Mouse (Mus musculus): ENCODE measurements around the gene Nap1l5. TPM values are rescaled to one million over a fixed set of nuclear protein-coding genes. Genes with fewer than 3 reads are reported as not detected.

Nap1l5 gene
- polyA plus RNA-seq, 1 experiment from 2014 or later: 564 TPM

GRCm38 (mm10) chr6:58896648-58897047, 10.2 kb downstream of the Nap1l5 start:
- no peak for ATAC-seq (ENCODE audit: low read depth)
- 84% methylated on average over 3 of the region's 3 CpGs for WGBS
- no peak overlapping the region for H3K4me2 ChIP-seq (ENCODE audit: low read depth, low read length)
- H3K9ac ChIP-seq (replicated peaks; ENCODE audit: low read depth, low read length): no peak overlapping the region
- no peaks in the 10 kb centered on the region for H3K9me3 ChIP-seq (ENCODE audit: control insufficient read depth, low read length)
- peaks cover 3% of the 10 kb centered on the region; the same call in 1 of the 2 replicates for H3K36me3 ChIP-seq (ENCODE audit: control insufficient read depth, insufficient read depth, low read length)
- no peak overlapping the region for H3K4me3 ChIP-seq (ENCODE audit: low read depth, low read length)
- no peaks in the 10 kb centered on the region for H3K4me1 ChIP-seq (ENCODE audit: control insufficient read depth, insufficient read depth, low read length)
- H3K27ac ChIP-seq (ENCODE audit: low read depth, low read length): no peak overlapping the region
- H3K27me3 ChIP-seq (ENCODE audit: control insufficient read depth, insufficient read depth, low read length): no peaks in the 10 kb centered on the region

- no peak for ATAC-seq (ENCODE audit: low read depth)
- 88% methylated on average over 4 of the region's 4 CpGs for WGBS
These were observed 11.9 kb downstream of the Nap1l5 start for GRCm38 (mm10) chr6:58894994-58895393.

GRCm38 (mm10) chr6:58893307-58893706, 13.6 kb downstream of the Nap1l5 start:
- Histone ChIP-seq H3K4me2 (ENCODE audit: low read depth, low read length) (no peak overlapping the region), H3K4me1 (ENCODE audit: control insufficient read depth, insufficient read depth, low read length) (no peaks in the 10 kb centered on the region), H3K27me3 (ENCODE audit: control insufficient read depth, insufficient read depth, low read length) (no peaks in the 10 kb centered on the region), H3K4me3 (ENCODE audit: low read depth, low read length) (no peak overlapping the region), H3K27ac (ENCODE audit: low read depth, low read length) (no peak overlapping the region), H3K9me3 (ENCODE audit: control insufficient read depth, low read length) (no peaks in the 10 kb centered on the region), H3K9ac (replicated peaks; ENCODE audit: low read depth, low read length) (no peak overlapping the region), H3K36me3 (ENCODE audit: control insufficient read depth, insufficient read depth, low read length) (peaks cover 3% of the 10 kb centered on the region; the same call in 1 of the 2 replicates)
- no peak for ATAC-seq (ENCODE audit: low read depth)
- WGBS: 93% methylated on average over 6 of the region's 6 CpGs

More at GRCm38 (mm10) chr6:58894994-58895393, 11.9 kb downstream of the Nap1l5 start:
- H3K36me3 ChIP-seq (ENCODE audit: control insufficient read depth, insufficient read depth, low read length): peaks cover 3% of the 10 kb centered on the region; the same call in 1 of the 2 replicates
- no peak overlapping the region for H3K27ac ChIP-seq (ENCODE audit: low read depth, low read length)
- no peak overlapping the region for H3K9ac ChIP-seq (replicated peaks; ENCODE audit: low read depth, low read length)
- no peaks in the 10 kb centered on the region for H3K27me3 ChIP-seq (ENCODE audit: control insufficient read depth, insufficient read depth, low read length)
- H3K4me2 ChIP-seq (ENCODE audit: low read depth, low read length): no peak overlapping the region
- H3K9me3 ChIP-seq (ENCODE audit: control insufficient read depth, low read length): no peaks in the 10 kb centered on the region
- H3K4me3 ChIP-seq (ENCODE audit: low read depth, low read length): no peak overlapping the region
- no peaks in the 10 kb centered on the region for H3K4me1 ChIP-seq (ENCODE audit: control insufficient read depth, insufficient read depth, low read length)

- 88% methylated on average over 3 of the region's 3 CpGs for WGBS
- no peaks in the 10 kb centered on the region for H3K9me3 ChIP-seq (ENCODE audit: control insufficient read depth, low read length)
- ATAC-seq (ENCODE audit: low read depth): no peak
- no peak overlapping the region for H3K9ac ChIP-seq (replicated peaks; ENCODE audit: low read depth, low read length)
- H3K36me3 ChIP-seq (ENCODE audit: control insufficient read depth, insufficient read depth, low read length): peaks cover 3% of the 10 kb centered on the region; the same call in 1 of the 2 replicates
- H3K4me2 ChIP-seq (ENCODE audit: low read depth, low read length): no peak overlapping the region
- H3K27ac ChIP-seq (ENCODE audit: low read depth, low read length): no peak overlapping the region
- no peaks in the 10 kb centered on the region for H3K27me3 ChIP-seq (ENCODE audit: control insufficient read depth, insufficient read depth, low read length)
- no peaks in the 10 kb centered on the region for H3K4me1 ChIP-seq (ENCODE audit: control insufficient read depth, insufficient read depth, low read length)
- no peak overlapping the region for H3K4me3 ChIP-seq (ENCODE audit: low read depth, low read length)
These were observed 17.0 kb downstream of the Nap1l5 start for GRCm38 (mm10) chr6:58889917-58890316.

- no peak overlapping the region for H3K4me3 ChIP-seq (ENCODE audit: low read depth, low read length)
- H3K4me2 ChIP-seq (ENCODE audit: low read depth, low read length): no peak overlapping the region
- H3K36me3 ChIP-seq (ENCODE audit: control insufficient read depth, insufficient read depth, low read length): no peaks in the 10 kb centered on the region
- no peak overlapping the region for H3K9ac ChIP-seq (replicated peaks; ENCODE audit: low read depth, low read length)
- H3K9me3 ChIP-seq (ENCODE audit: control insufficient read depth, low read length): no peaks in the 10 kb centered on the region
- H3K4me1 ChIP-seq (ENCODE audit: control insufficient read depth, insufficient read depth, low read length): no peaks in the 10 kb centered on the region
- no peak overlapping the region for H3K27ac ChIP-seq (ENCODE audit: low read depth, low read length)
- no peak for ATAC-seq (ENCODE audit: low read depth)
- 76% methylated on average over 6 of the region's 6 CpGs for WGBS
- no peaks in the 10 kb centered on the region for H3K27me3 ChIP-seq (ENCODE audit: control insufficient read depth, insufficient read depth, low read length)
These were observed 24.6 kb downstream of the Nap1l5 start for GRCm38 (mm10) chr6:58882271-58882670.

GRCm38 (mm10) chr6:58881363-58881762, 25.5 kb downstream of the Nap1l5 start:
- Histone ChIP-seq H3K9me3 (ENCODE audit: control insufficient read depth, low read length) (no peaks in the 10 kb centered on the region), H3K9ac (replicated peaks; ENCODE audit: low read depth, low read length) (no peak overlapping the region), H3K4me2 (ENCODE audit: low read depth, low read length) (no peak overlapping the region), H3K4me3 (ENCODE audit: low read depth, low read length) (no peak overlapping the region), H3K36me3 (ENCODE audit: control insufficient read depth, insufficient read depth, low read length) (no peaks in the 10 kb centered on the region), H3K27me3 (ENCODE audit: control insufficient read depth, insufficient read depth, low read length) (no peaks in the 10 kb centered on the region), H3K4me1 (ENCODE audit: control insufficient read depth, insufficient read depth, low read length) (no peaks in the 10 kb centered on the region), H3K27ac (ENCODE audit: low read depth, low read length) (no peak overlapping the region)
- WGBS: 86% methylated on average over 3 of the region's 3 CpGs
- ATAC-seq (ENCODE audit: low read depth): no peak

- Histone ChIP-seq H3K36me3 (ENCODE audit: control insufficient read depth, insufficient read depth, low read length) (no peaks in the 10 kb centered on the region), H3K9ac (replicated peaks; ENCODE audit: low read depth, low read length) (no peak overlapping the region), H3K27me3 (ENCODE audit: control insufficient read depth, insufficient read depth, low read length) (no peaks in the 10 kb centered on the region), H3K9me3 (ENCODE audit: control insufficient read depth, low read length) (no peaks in the 10 kb centered on the region), H3K4me3 (ENCODE audit: low read depth, low read length) (no peak overlapping the region), H3K4me1 (ENCODE audit: control insufficient read depth, insufficient read depth, low read length) (no peaks in the 10 kb centered on the region), H3K27ac (ENCODE audit: low read depth, low read length) (no peak overlapping the region), H3K4me2 (ENCODE audit: low read depth, low read length) (no peak overlapping the region)
- ATAC-seq (ENCODE audit: low read depth): no peak
- WGBS: 93% methylated on average over 5 of the region's 5 CpGs
These were observed 26.0 kb downstream of the Nap1l5 start for GRCm38 (mm10) chr6:58880861-58881260.

GRCm38 (mm10) chr6:58879987-58880386, 26.9 kb downstream of the Nap1l5 start:
- Histone ChIP-seq H3K9ac (replicated peaks; ENCODE audit: low read depth, low read length) (no peak overlapping the region), H3K27me3 (ENCODE audit: control insufficient read depth, insufficient read depth, low read length) (no peaks in the 10 kb centered on the region), H3K4me3 (ENCODE audit: low read depth, low read length) (no peak overlapping the region), H3K4me1 (ENCODE audit: control insufficient read depth, insufficient read depth, low read length) (no peaks in the 10 kb centered on the region), H3K27ac (ENCODE audit: low read depth, low read length) (no peak overlapping the region), H3K9me3 (ENCODE audit: control insufficient read depth, low read length) (no peaks in the 10 kb centered on the region), H3K4me2 (ENCODE audit: low read depth, low read length) (no peak overlapping the region), H3K36me3 (ENCODE audit: control insufficient read depth, insufficient read depth, low read length) (no peaks in the 10 kb centered on the region)
- 94% methylated on average over 9 of the region's 9 CpGs for WGBS
- no peak for ATAC-seq (ENCODE audit: low read depth)

- WGBS: 77% methylated on average over 4 of the region's 4 CpGs
- H3K9ac ChIP-seq (replicated peaks; ENCODE audit: low read depth, low read length): no peak overlapping the region
- no peaks in the 10 kb centered on the region for H3K4me1 ChIP-seq (ENCODE audit: control insufficient read depth, insufficient read depth, low read length)
- no peaks in the 10 kb centered on the region for H3K27me3 ChIP-seq (ENCODE audit: control insufficient read depth, insufficient read depth, low read length)
- no peak overlapping the region for H3K27ac ChIP-seq (ENCODE audit: low read depth, low read length)
- no peaks in the 10 kb centered on the region for H3K36me3 ChIP-seq (ENCODE audit: control insufficient read depth, insufficient read depth, low read length)
- ATAC-seq (ENCODE audit: low read depth): 0 out of 2 replicates have a peak, but pooled peaks have one; percentile 13
- H3K4me3 ChIP-seq (ENCODE audit: low read depth, low read length): no peak overlapping the region
- H3K9me3 ChIP-seq (ENCODE audit: control insufficient read depth, low read length): no peaks in the 10 kb centered on the region
- H3K4me2 ChIP-seq (ENCODE audit: low read depth, low read length): no peak overlapping the region
These were observed 27.3 kb downstream of the Nap1l5 start for GRCm38 (mm10) chr6:58879572-58879971.

All from neural tube, embryonic 14.5 days (tissue).